Mouse (Mus musculus) WW6 (cell line): Measurements from ENCODE around the gene Myo6.
"Not testable (repeated sequence)": the region's sequence is repeated elsewhere in the genome, so short reads cannot be mapped to it uniquely, and the experiment has no call there.

Experiments used
- DNase-seq: peaks from one replicate; pipeline ENCODE4 v3.0.0-alpha.2; 2013; ENCODE audit warnings: low read depth, low spot score

Gene Myo6

GRCm38 (mm10) chr9:80296086-80296485, 131.3 kb downstream of the Myo6 start:
- no peak for DNase-seq

GRCm38 (mm10) chr9:80299031-80299430, 134.2 kb downstream of the Myo6 start:
- no peak for DNase-seq

GRCm38 (mm10) chr9:80303518-80303917, 138.7 kb downstream of the Myo6 start:
- no peak for DNase-seq

GRCm38 (mm10) chr9:80306390-80306789, 141.6 kb downstream of the Myo6 start:
- DNase-seq, result no peak

GRCm38 (mm10) chr9:80306853-80307252, 142.0 kb downstream of the Myo6 start:
- no peak for DNase-seq

GRCm38 (mm10) chr9:80307629-80308028, 142.8 kb downstream of the Myo6 start:
- no peak for DNase-seq

- DNase-seq, result no peak
Measured at GRCm38 (mm10) chr9:80313610-80314009, 148.8 kb downstream of the Myo6 start.

- DNase-seq, result no peak
Measured at GRCm38 (mm10) chr9:80315922-80316321, 151.1 kb downstream of the Myo6 start.

GRCm38 (mm10) chr9:80318027-80318426, 153.2 kb downstream of the Myo6 start:
- no peak for DNase-seq

- DNase-seq, result not testable (repeated sequence)
Measured at GRCm38 (mm10) chr9:80321051-80321887, 156.4 kb downstream of the Myo6 start.

- peak; percentile 16 for DNase-seq
Measured at GRCm38 (mm10) chr9:80332153-80332552, 167.3 kb downstream of the Myo6 start.

GRCm38 (mm10) chr9:80333466-80333865, 168.6 kb downstream of the Myo6 start:
- no peak for DNase-seq

- DNase-seq, result no peak
Measured at GRCm38 (mm10) chr9:80333998-80334605, 169.3 kb downstream of the Myo6 start.

GRCm38 (mm10) chr9:80335660-80336357, 171.0 kb downstream of the Myo6 start:
- DNase-seq, result no peak

- no peak for DNase-seq
Measured at GRCm38 (mm10) chr9:80338026-80338425, 173.2 kb downstream of the Myo6 start.

- no peak for DNase-seq
Measured at GRCm38 (mm10) chr9:80340927-80341326, 176.1 kb downstream of the Myo6 start.

- DNase-seq, result no peak
Measured at GRCm38 (mm10) chr9:80341756-80342155, 176.9 kb downstream of the Myo6 start.

GRCm38 (mm10) chr9:80342520-80342919, 177.7 kb downstream of the Myo6 start:
- no peak for DNase-seq

GRCm38 (mm10) chr9:80344451-80345000, 179.7 kb downstream of the Myo6 start:
- no peak for DNase-seq

- no peak for DNase-seq
Measured at GRCm38 (mm10) chr9:80351295-80351677, 186.5 kb downstream of the Myo6 start.

GRCm38 (mm10) chr9:80351678-80352331, 187.0 kb downstream of the Myo6 start:
- DNase-seq, result no peak

- no peak for DNase-seq
Measured at GRCm38 (mm10) chr9:80360063-80360462, 195.2 kb downstream of the Myo6 start.
